Mouse (Mus musculus): ENCODE data around the gene Hist2h2be.

- TF ChIP-seq CTCF (IDR thresholded peaks at IDR 0.05; ENCODE audit: low read depth) (no peak), EP300 (optimal IDR thresholded peaks at IDR 0.05) (no peak)
Measured at GRCm38 (mm10) chr3:96231758-96232120, 10.8 kb downstream of the Hist2h2be start.
